Mouse (Mus musculus) spleen, postnatal 36 days (tissue): Measurements from ENCODE around the gene Egf.
"Not testable (repeated sequence)": the region's sequence is repeated elsewhere in the genome, so short reads cannot be mapped to it uniquely, and the experiment has no call there.

Source experiments
- DNase-seq, 2 experiments: peaks; one replicate each; pipeline ENCODE4 v3.0.0; 2022; ENCODE audit warnings: low spot score in 2 of 2, mixed read lengths in 1 of 2

The Egf gene

GRCm38 (mm10) chr3:129754650-129755604 lies at the start of gene Egf:
Egf (minus strand) TSS chr3:129755316.
- no peak for DNase-seq

GRCm38 (mm10) chr3:129803765-129804164 lies 48.6 kb upstream of the Egf start, which contains the start of gene Lrit3:
Lrit3 (minus strand) TSS chr3:129804030.
- no peak for DNase-seq

- no peak for DNase-seq
These were observed 43.9 kb upstream of the Egf start for GRCm38 (mm10) chr3:129799011-129799410.

GRCm38 (mm10) chr3:129798551-129798950 lies 43.4 kb upstream of the Egf start:
- DNase-seq, result no peak

GRCm38 (mm10) chr3:129797341-129797740 lies 42.2 kb upstream of the Egf start:
- DNase-seq, result no peak

- DNase-seq, result no peak
These were observed 38.7 kb upstream of the Egf start for GRCm38 (mm10) chr3:129793801-129794200.

- DNase-seq, result no peak
These were observed 27.6 kb upstream of the Egf start for GRCm38 (mm10) chr3:129782746-129783145.

- no peak for DNase-seq
These were observed 26.3 kb upstream of the Egf start for GRCm38 (mm10) chr3:129781435-129781834.

GRCm38 (mm10) chr3:129771210-129771609 lies 16.1 kb upstream of the Egf start:
- no peak for DNase-seq

GRCm38 (mm10) chr3:129766971-129767794 lies 12.1 kb upstream of the Egf start:
- DNase-seq, result no peak

- DNase-seq, result no peak
These were observed 11.0 kb upstream of the Egf start for GRCm38 (mm10) chr3:129766106-129766505.

GRCm38 (mm10) chr3:129757599-129757998 lies 2.5 kb upstream of the Egf start:
- not testable (repeated sequence) for DNase-seq

GRCm38 (mm10) chr3:129744803-129745202 lies 10.3 kb downstream of the Egf start:
- DNase-seq, result peak; percentile 7 to 9

GRCm38 (mm10) chr3:129742781-129743180 lies 12.3 kb downstream of the Egf start:
- no peak for DNase-seq

GRCm38 (mm10) chr3:129738291-129739183 lies 16.6 kb downstream of the Egf start:
- DNase-seq, result no peak

- no peak for DNase-seq
These were observed 23.5 kb downstream of the Egf start for GRCm38 (mm10) chr3:129731636-129732035.

- DNase-seq, result no peak
These were observed 24.7 kb downstream of the Egf start for GRCm38 (mm10) chr3:129730426-129730825.

- DNase-seq, result no peak
These were observed 25.2 kb downstream of the Egf start for GRCm38 (mm10) chr3:129729916-129730315.

- no peak for DNase-seq
These were observed 29.5 kb downstream of the Egf start for GRCm38 (mm10) chr3:129725592-129725991.

GRCm38 (mm10) chr3:129724961-129725501 lies 30.1 kb downstream of the Egf start:
- peak; percentile 91 to 94 for DNase-seq

- DNase-seq, result no peak
These were observed 30.6 kb downstream of the Egf start for GRCm38 (mm10) chr3:129724505-129724904.
